8 mouse cellular contexts compared by ENCODE assay signal in genomic region chr13:42049774-42050125, GRCm38 (mm10). TPM values are rescaled to one million over a fixed set of nuclear protein-coding genes. Genes with fewer than 3 reads are reported as not detected.
DNase-seq lines count a peak whose midpoint lies in the region; ATAC-seq and TF ChIP-seq lines count a peak whose summit lies in the region.

No protein-coding gene starts in this region.

- peak overlapping the region; percentile 82 for H3K9ac ChIP-seq in neural tube, embryonic 11.5 days (ENCODE audit: low read length)
- H3K9ac ChIP-seq in embryonic facial prominence, embryonic 15.5 days = peak overlapping the region; percentile 57
- peak overlapping the region; percentile 84 for H3K9ac ChIP-seq in limb, embryonic 11.5 days (ENCODE audit: low read length)

- 1% methylated on average over 8 of the region's 8 CpGs for WGBS in neural tube, embryonic 11.5 days
- 1% methylated on average over 8 of the region's 8 CpGs for WGBS in embryonic facial prominence, embryonic 15.5 days
- 2% methylated on average over 8 of the region's 8 CpGs for WGBS in limb, embryonic 11.5 days
- WGBS in small intestine, adult 2 months = under 1% methylated on average over 8 of the region's 8 CpGs

- H3K27ac ChIP-seq in neural tube, embryonic 11.5 days (ENCODE audit: low read depth, low read length) = peak overlapping the region; percentile 83
- H3K27ac ChIP-seq in embryonic facial prominence, embryonic 15.5 days (replicated peaks) = peak overlapping the region; percentile 93
- H3K27ac ChIP-seq in limb, embryonic 11.5 days (replicated peaks; ENCODE audit: low read depth, low read length) = peak overlapping the region; percentile 63; the same call in 1 of the 2 replicates
- peak overlapping the region; percentile 66 for H3K27ac ChIP-seq in small intestine, adult 2 months (ENCODE audit: insufficient read depth, low read depth, low read length)

- H3K36me3 ChIP-seq in neural tube, embryonic 11.5 days (ENCODE audit: control insufficient read depth, insufficient read depth, low read length) = no peaks in the 10 kb centered on the region
- H3K36me3 ChIP-seq in embryonic facial prominence, embryonic 15.5 days = no peaks in the 10 kb centered on the region
- H3K36me3 ChIP-seq in limb, embryonic 11.5 days (ENCODE audit: control insufficient read depth, insufficient read depth, low read length) = no peaks in the 10 kb centered on the region
- H3K36me3 ChIP-seq in small intestine, adult 2 months (ENCODE audit: control insufficient read depth, insufficient read depth, low read length) = no peaks in the 10 kb centered on the region

- H3K4me2 ChIP-seq in neural tube, embryonic 11.5 days (ENCODE audit: low read depth) = peak overlapping the region; percentile 82
- H3K4me2 ChIP-seq in embryonic facial prominence, embryonic 15.5 days (replicated peaks) = peak overlapping the region; percentile 81
- H3K4me2 ChIP-seq in limb, embryonic 11.5 days (ENCODE audit: low read depth, severe bottlenecking) = peak overlapping the region; percentile 64

- DNase-seq in neural tube, embryonic 11.5 days (ENCODE audit: low spot score) = no peak
- DNase-seq in neural tube, embryonic 10.5 days (ENCODE audit: extremely low spot score, low spot score) = no peak
- DNase-seq in limb, embryonic 11.5 days (ENCODE audit: low spot score) = no peak
- no peak for DNase-seq in cerebellum, adult 18-20 months
- DNase-seq in layer of hippocampus, adult 9-10 months (ENCODE audit: low spot score) = no peak

- peak overlapping the region; percentile 65 for H3K4me3 ChIP-seq in neural tube, embryonic 11.5 days (ENCODE audit: low read depth, low read length)
- H3K4me3 ChIP-seq in embryonic facial prominence, embryonic 15.5 days (replicated peaks) = peak overlapping the region; percentile 86
- H3K4me3 ChIP-seq in limb, embryonic 11.5 days (ENCODE audit: low read depth, low read length) = peak overlapping the region; percentile 58
- H3K4me3 ChIP-seq in small intestine, adult 2 months (ENCODE audit: low read depth, low read length) = peak overlapping the region; percentile 76

- ATAC-seq in neural tube, embryonic 11.5 days (ENCODE audit: insufficient read depth, low FRiP score, low TSS enrichment) = no peak
- ATAC-seq in embryonic facial prominence, embryonic 15.5 days (ENCODE audit: insufficient number of reproducible peaks, low FRiP score, low TSS enrichment, low read depth) = no peak
- no peak for ATAC-seq in limb, embryonic 11.5 days (ENCODE audit: insufficient number of reproducible peaks, low FRiP score, low TSS enrichment, low read depth)
- no peak for ATAC-seq in erythroid progenitor cell, adult 5-6 weeks (replicated peaks; ENCODE audit: low FRiP score, poor library complexity, severe bottlenecking)

- H3K4me1 ChIP-seq in neural tube, embryonic 11.5 days (ENCODE audit: control insufficient read depth, insufficient read depth, low read length) = peaks cover 11% of the 10 kb centered on the region
- H3K4me1 ChIP-seq in embryonic facial prominence, embryonic 15.5 days = peaks cover 21% of the 10 kb centered on the region
- H3K4me1 ChIP-seq in limb, embryonic 11.5 days (ENCODE audit: control insufficient read depth, insufficient read depth, low read length) = no peaks in the 10 kb centered on the region
- H3K4me1 ChIP-seq in small intestine, adult 2 months (ENCODE audit: control insufficient read depth, insufficient read depth, insufficient read length, low read length) = peaks cover 6% of the 10 kb centered on the region; the same call in 1 of the 2 replicates

- TF ChIP-seq CTCF in small intestine, adult 2 months (IDR thresholded peaks at IDR 0.05; ENCODE audit: extremely low read depth, insufficient read length, insufficient replicate concordance, low read depth, low read length) = no peak

- no peaks in the 10 kb centered on the region for H3K9me3 ChIP-seq in neural tube, embryonic 11.5 days (ENCODE audit: control insufficient read depth, low read length)
- H3K9me3 ChIP-seq in embryonic facial prominence, embryonic 15.5 days (replicated peaks) = no peaks in the 10 kb centered on the region
- H3K9me3 ChIP-seq in limb, embryonic 11.5 days (ENCODE audit: control insufficient read depth, low read length) = no peaks in the 10 kb centered on the region

- H3K27me3 ChIP-seq in neural tube, embryonic 11.5 days (ENCODE audit: control insufficient read depth, insufficient read depth, low read length) = no peaks in the 10 kb centered on the region
- H3K27me3 ChIP-seq in embryonic facial prominence, embryonic 15.5 days = no peaks in the 10 kb centered on the region
- H3K27me3 ChIP-seq in limb, embryonic 11.5 days (ENCODE audit: control insufficient read depth, insufficient read depth, low read length) = no peaks in the 10 kb centered on the region
- H3K27me3 ChIP-seq in small intestine, adult 2 months (ENCODE audit: control insufficient read depth, insufficient read depth, low read length) = no peaks in the 10 kb centered on the region

- no peak for TF ChIP-seq POLR2A in small intestine, adult 2 months (IDR thresholded peaks at IDR 0.05; ENCODE audit: low read depth, low read length)

RNA-seq across cellular contexts. Expression of gene Hivep1, which starts 2.1 kb away (rescaled TPM):
- polyA plus RNA-seq in neural tube, embryonic 11.5 days (2014; fragmentation: Nextera tagmentation; extraction: Ambion mirVana) = 13.0 and 13.5 TPM in 2 replicates
- 9.7 and 11.7 TPM in 2 replicates for polyA plus RNA-seq in embryonic facial prominence, embryonic 15.5 days (2015; fragmentation: Nextera tagmentation; extraction: Ambion mirVana)
- polyA plus RNA-seq in limb, embryonic 11.5 days (2014; fragmentation: Nextera tagmentation; extraction: Ambion mirVana) = 8.7 and 14.0 TPM in 2 replicates
- 14.5 and 27.9 TPM in 2 replicates for polyA plus RNA-seq in small intestine, adult 2 months (2012; rRNA removed)
- 28.1 and 65.0 TPM in 2 replicates for total RNA-seq in erythroid progenitor cell, adult 5-6 weeks (2015; ENCODE audit: low replicate concordance)
- 8.9 and 22.3 TPM in 2 replicates for total RNA-seq in erythroid progenitor cell, adult 5-6 weeks (2017; ENCODE audit: low replicate concordance)
